Mouse (Mus musculus) brain, embryonic 14.5 days (tissue): ENCODE results near the gene Gm28845.

Source experiments
- CTCF ChIP-seq: fragments of 200-500 bp; IDR thresholded peaks from 2 replicates; pipeline ENCODE4 v1.5.1; 2012; ENCODE audit warnings: inconsistent platforms, mild to moderate bottlenecking, moderate library complexity, borderline replicate concordance; ENCODE audit not compliant: insufficient read depth, insufficient read length; ENCODE audit errors: extremely low read depth
- POLR2A ChIP-seq: fragments of 200-500 bp; IDR thresholded peaks from 2 replicates; pipeline ENCODE4 v1.6.1; 2012; ENCODE audit warnings: mild to moderate bottlenecking, inconsistent platforms, borderline replicate concordance; ENCODE audit not compliant: poor library complexity, insufficient read depth, insufficient read length, severe bottlenecking; ENCODE audit errors: extremely low read depth

DNA sequence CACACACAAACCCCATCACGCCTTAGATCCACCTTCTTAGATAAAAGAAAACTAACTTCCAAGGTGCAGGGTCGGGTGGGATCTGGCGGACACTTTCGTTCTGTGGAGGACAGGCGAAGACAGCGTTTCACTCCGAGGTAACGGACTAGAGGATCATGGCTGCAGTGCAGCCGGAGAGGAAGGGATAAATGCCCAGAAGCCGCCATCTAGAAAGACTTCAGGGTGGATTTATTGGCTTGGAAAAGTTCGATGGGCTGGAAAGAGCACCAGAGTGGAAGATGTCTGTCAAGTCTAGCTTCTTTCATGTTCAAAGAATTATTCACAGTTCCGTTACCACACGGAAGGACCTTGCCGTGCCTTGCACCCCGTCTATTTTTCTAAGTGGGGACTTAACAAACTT, 55.2 kb downstream of the Gm28845 start:
- TF ChIP-seq POLR2A = no peak
- no peak for TF ChIP-seq CTCF
